Mouse (Mus musculus) kidney, adult 2 months (tissue): Measurements from ENCODE around the gene 2510009E07Rik. TPM values are rescaled to one million over a fixed set of nuclear protein-coding genes. Genes with fewer than 3 reads are reported as not detected.
A peak's percentile ranks its signal among the peaks of the same experiment; 100 is the strongest.

Experiments used
- DNase-seq: peaks from one replicate; pipeline ENCODE4 v3.0.0; 2021
- H3K27ac ChIP-seq: fragments of 200-500 bp; 2 replicates; pipeline ENCODE4 v1.5.1; 2012; ENCODE audit warnings: low read depth, low read length, control low read depth, inconsistent platforms; ENCODE audit not compliant: insufficient read depth
- H3K27me3 ChIP-seq: fragments of 200-500 bp; replicated peaks from 2 replicates; pipeline ENCODE4 v1.6.1; 2012; ENCODE audit warnings: mild to moderate bottlenecking, moderate library complexity, low read length, inconsistent platforms; ENCODE audit not compliant: control insufficient read depth, insufficient read depth
- H3K36me3 ChIP-seq: fragments of 200-500 bp; 2 replicates; pipeline ENCODE4 v1.6.1; 2012; ENCODE audit warnings: mild to moderate bottlenecking, moderate library complexity, low read length, inconsistent platforms; ENCODE audit not compliant: control insufficient read depth, insufficient read depth
- H3K4me1 ChIP-seq: fragments of 200-500 bp; 2 replicates; pipeline ENCODE4 v1.6.1; 2011; ENCODE audit warnings: low read length; ENCODE audit not compliant: control insufficient read depth, insufficient read depth
- H3K4me3 ChIP-seq: fragments of 200-500 bp; 2 replicates; pipeline ENCODE4 v1.5.1; 2011; ENCODE audit warnings: mild to moderate bottlenecking, low read depth, low read length, control low read depth; ENCODE audit not compliant: insufficient read depth
- CTCF ChIP-seq: fragments of 200-500 bp; conservative IDR thresholded peaks from 2 replicates; pipeline ENCODE4 v1.5.1; 2011; ENCODE audit warnings: low read depth, mild to moderate bottlenecking, control low read depth, low read length, moderate library complexity, mixed read lengths; ENCODE audit not compliant: insufficient read depth, insufficient read length
- POLR2A ChIP-seq: fragments of 200-500 bp; IDR thresholded peaks from one replicate; pipeline ENCODE4 v1.6.1; 2011; ENCODE audit warnings: low read depth, low read length, control low read depth
- WGBS: fragments of 180-500 bp; shearing (Covaris S2); methylation state at CpG from one replicate; pipeline ENCODE4 v1.1.7; 2018; 5-methylcytosine and 5-hydroxymethylcytosine counted together
- polyA plus RNA-seq: library from polyadenylated mRNA; depleted of rRNA; stranded (reverse); fragments of >200 nt; gene quantifications from 2 replicates; pipeline ENCODE4 v1.2.3, GENCODE M21; 2012

2510009E07Rik gene
- polyA plus RNA-seq, 1 experiment: 14.6 TPM

DNA sequence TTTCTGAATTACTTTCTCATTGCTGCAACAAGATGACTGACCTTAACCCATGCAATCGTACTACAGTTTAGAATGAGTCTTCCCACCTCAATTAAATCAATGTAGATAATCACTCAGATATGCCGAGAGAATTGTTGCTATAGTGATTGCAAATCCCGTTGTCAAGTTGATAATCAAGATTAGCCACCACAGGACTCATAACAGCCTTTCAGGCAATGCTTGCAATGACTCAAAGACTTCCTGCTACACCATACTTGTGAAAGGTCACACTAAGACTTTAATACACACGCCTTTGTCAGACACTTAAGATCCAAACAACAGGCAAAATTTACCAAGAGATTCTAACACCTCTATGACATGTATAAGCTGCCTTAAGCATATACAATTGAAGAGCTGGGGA, 22.6 kb downstream of the 2510009E07Rik start:
- Histone ChIP-seq H3K4me3 (no peak overlapping the region), H3K27ac (no peak overlapping the region), H3K4me1 (peaks cover 4% of the 10 kb centered on the region; the same call in 1 of the 2 replicates), H3K27me3 (no peaks in the 10 kb centered on the region), H3K36me3 (no peaks in the 10 kb centered on the region)
- 82% methylated on average over 4 of the region's 4 CpGs for WGBS
- TF ChIP-seq CTCF (no peak), POLR2A (no peak)
- no peak for DNase-seq

DNA sequence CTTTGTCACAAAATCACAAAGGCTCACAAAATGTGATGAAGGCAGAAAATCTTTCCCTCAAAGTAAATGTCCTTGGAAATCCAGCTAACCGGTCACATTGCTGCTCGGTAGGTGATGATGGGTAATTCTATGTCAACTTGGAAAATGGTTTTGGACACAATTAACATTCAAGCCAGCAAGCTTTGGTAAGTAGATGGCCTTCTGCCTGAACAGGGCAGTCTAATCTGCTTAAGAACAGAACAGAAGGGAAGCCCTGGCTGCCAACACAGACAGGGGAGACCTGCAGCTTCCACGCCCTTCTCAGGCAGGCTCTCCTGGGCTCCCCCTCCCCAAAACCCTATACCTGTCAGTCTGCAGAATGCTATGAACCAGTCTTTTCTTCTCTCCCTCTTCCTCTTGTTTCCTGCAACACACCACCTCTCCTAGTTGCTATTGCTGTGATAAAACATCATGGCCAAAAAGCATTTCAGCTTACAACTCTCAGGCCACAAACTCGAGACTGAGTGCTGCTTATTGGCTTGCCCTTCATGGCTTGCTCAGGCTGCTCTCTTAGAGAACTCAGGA, 29.0 kb downstream of the 2510009E07Rik start:
- H3K27me3 ChIP-seq: no peaks in the 10 kb centered on the region
- no peak for DNase-seq
- H3K4me3 ChIP-seq: no peak overlapping the region
- H3K36me3 ChIP-seq: no peaks in the 10 kb centered on the region
- no peak overlapping the region for H3K27ac ChIP-seq
- H3K4me1 ChIP-seq: no peaks in the 10 kb centered on the region
- TF ChIP-seq POLR2A (no peak), CTCF (no peak)
- 69% methylated on average over 4 of the region's 4 CpGs for WGBS

- 74% methylated on average over 18 of the region's 18 CpGs for WGBS
- no peak for TF ChIP-seq POLR2A
- TF ChIP-seq CTCF: no peak
- Histone ChIP-seq H3K27me3 (no peaks in the 10 kb centered on the region), H3K4me1 (no peaks in the 10 kb centered on the region), H3K4me3 (no peak overlapping the region), H3K27ac (no peak overlapping the region), H3K36me3 (no peaks in the 10 kb centered on the region)
- DNase-seq: no peak
Observed at GRCm38 (mm10) chr16:21664633-21665363, 29.7 kb downstream of the 2510009E07Rik start.

DNA sequence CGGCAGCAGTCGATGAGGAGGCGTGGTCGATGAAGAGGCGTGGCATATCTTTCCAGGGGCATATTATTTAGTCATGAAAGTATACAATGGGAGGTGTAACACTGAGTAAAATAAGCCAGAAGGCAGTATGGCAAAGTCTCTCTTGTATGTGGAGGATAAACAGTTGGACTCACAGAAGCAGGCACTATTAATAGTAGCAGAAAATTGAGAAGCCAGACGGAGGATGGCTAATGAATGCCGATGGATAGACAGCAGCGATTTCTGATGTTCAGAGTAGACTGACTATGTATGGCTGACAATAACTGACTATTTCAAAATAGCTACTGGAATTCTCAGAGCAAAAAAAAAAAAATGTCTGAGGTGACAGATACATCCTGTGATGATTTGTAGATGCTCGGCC, 38.5 kb downstream of the 2510009E07Rik start:
- H3K4me1 ChIP-seq: no peaks in the 10 kb centered on the region
- no peaks in the 10 kb centered on the region for H3K36me3 ChIP-seq
- TF ChIP-seq POLR2A: no peak
- no peak for TF ChIP-seq CTCF
- H3K27me3 ChIP-seq: no peaks in the 10 kb centered on the region
- 84% methylated on average over 9 of the region's 9 CpGs for WGBS
- peak; percentile 26 for DNase-seq
- H3K4me3 ChIP-seq: no peak overlapping the region
- 0 out of 2 replicates have a peak overlapping the region, but pooled peaks have one; percentile 19 for H3K27ac ChIP-seq

DNA sequence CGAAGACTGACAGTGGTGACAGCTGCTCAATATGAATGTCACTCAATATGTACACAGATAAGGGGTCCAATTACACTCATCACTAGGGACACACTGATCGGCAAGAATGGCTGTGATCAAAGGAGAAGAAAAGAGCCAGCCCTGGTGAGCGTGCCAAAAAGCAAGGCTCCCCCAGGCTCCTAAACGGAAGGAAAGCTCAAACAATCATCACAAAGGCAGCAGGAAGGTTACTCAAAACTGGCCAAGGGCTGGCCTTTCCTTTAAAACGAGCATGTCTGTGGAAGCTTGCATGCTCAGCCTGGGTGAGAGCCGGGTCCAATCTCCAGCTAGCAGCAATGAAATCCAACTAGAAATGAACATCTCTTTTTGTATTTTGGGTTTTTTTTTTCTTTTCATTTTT, 39.2 kb downstream of the 2510009E07Rik start:
- H3K27me3 ChIP-seq: no peaks in the 10 kb centered on the region
- H3K4me1 ChIP-seq: no peaks in the 10 kb centered on the region
- no peak for TF ChIP-seq POLR2A
- TF ChIP-seq CTCF: no peak
- H3K36me3 ChIP-seq: no peaks in the 10 kb centered on the region
- peak overlapping the region; percentile 48 for H3K27ac ChIP-seq
- 52% methylated on average over 6 of the region's 6 CpGs for WGBS
- H3K4me3 ChIP-seq: no peak overlapping the region
- DNase-seq: peak; percentile 69

GRCm38 (mm10) chr16:21654384-21654783, 40.1 kb downstream of the 2510009E07Rik start:
- TF ChIP-seq CTCF (no peak), POLR2A (no peak)
- WGBS: 85% methylated on average over 5 of the region's 5 CpGs
- no peak overlapping the region for H3K27ac ChIP-seq
- H3K4me1 ChIP-seq: no peaks in the 10 kb centered on the region
- H3K4me3 ChIP-seq: no peak overlapping the region
- no peak for DNase-seq
- H3K36me3 ChIP-seq: no peaks in the 10 kb centered on the region
- H3K27me3 ChIP-seq: no peaks in the 10 kb centered on the region

- Histone ChIP-seq H3K27ac (no peak overlapping the region), H3K27me3 (no peaks in the 10 kb centered on the region), H3K36me3 (no peaks in the 10 kb centered on the region), H3K4me1 (no peaks in the 10 kb centered on the region), H3K4me3 (no peak overlapping the region)
- TF ChIP-seq POLR2A: no peak
- TF ChIP-seq CTCF: no peak
- 82% methylated on average over 15 of the region's 15 CpGs for WGBS
- DNase-seq: no peak
Observed at GRCm38 (mm10) chr16:21653151-21653550, 41.3 kb downstream of the 2510009E07Rik start.
